Mouse (Mus musculus) lung, adult 2 months (tissue): ENCODE measurements at regions not wholly inside any gene's neighbourhood (a gene's known extent, or its start where the extent isn't known, plus 50 kb on each side); places are given as distances from the start of the nearest gene placed in this dataset.
"Not testable (repeated sequence)": the region's sequence is repeated elsewhere in the genome, so short reads cannot be mapped to it uniquely, and the experiment has no call there.

Experiments used
- DNase-seq: peaks from one replicate; pipeline ENCODE4 v3.0.0; 2022
- H3K4me1 ChIP-seq: fragments of 200-500 bp; 2 replicates; pipeline ENCODE4 v1.6.1; 2011; ENCODE audit warnings: low read length; ENCODE audit not compliant: control insufficient read depth, insufficient read depth
- H3K4me3 ChIP-seq: fragments of 200-500 bp; replicated peaks from 2 replicates; pipeline ENCODE3; 2011; ENCODE audit warnings: low read depth, mild to moderate bottlenecking, control low read depth, low read length; ENCODE audit errors: extremely low read depth
- CTCF ChIP-seq: fragments of 200-500 bp; IDR thresholded peaks from 2 replicates; pipeline ENCODE4 v1.5.1; 2011; ENCODE audit warnings: mild to moderate bottlenecking, low read length, control low read depth; ENCODE audit not compliant: insufficient read depth
- POLR2A ChIP-seq: fragments of 200-500 bp; IDR thresholded peaks from 2 replicates; pipeline ENCODE4 v1.6.1; 2011; ENCODE audit warnings: low read depth, mild to moderate bottlenecking, control low read depth, low read length, borderline replicate concordance; ENCODE audit errors: extremely low read depth
- WGBS: fragments of 180-500 bp; shearing (Covaris S2); methylation state at CpG from one replicate; pipeline ENCODE4 v1.1.7; 2018; 5-methylcytosine and 5-hydroxymethylcytosine counted together

GRCm38 (mm10) chr15:3707089-3708078 lies 124.1 kb upstream of the Ghr start:
- TF ChIP-seq POLR2A (no peak), CTCF (no peak)
- peak; percentile 9 for DNase-seq
- 41% methylated on average over 11 of the region's 11 CpGs for WGBS
- no peak overlapping the region for H3K4me3 ChIP-seq
- no peaks in the 10 kb centered on the region; the same call in 1 of the 2 replicates for H3K4me1 ChIP-seq

GRCm38 (mm10) chr15:3699234-3699814 lies 116.0 kb upstream of the Ghr start:
- H3K4me1 ChIP-seq, result no peaks in the 10 kb centered on the region
- TF ChIP-seq CTCF (no peak), POLR2A (no peak)
- WGBS, result 27% methylated on average over 4 of the region's 4 CpGs
- no peak overlapping the region for H3K4me3 ChIP-seq
- no peak for DNase-seq

- DNase-seq, result no peak
- TF ChIP-seq POLR2A, result no peak
- TF ChIP-seq CTCF, result no peak
- whole genome bisulfite sequencing, result 45% methylated on average over 1 of the region's 1 CpGs
Observed at GRCm38 (mm10) chr15:3685254-3685653, 102.0 kb upstream of the Ghr start.

GRCm38 (mm10) chr15:3677026-3677425 lies 93.7 kb upstream of the Ghr start:
- DNase-seq, H3K4me1 ChIP-seq, H3K4me3 ChIP-seq: not testable (repeated sequence)
- 61% methylated on average over 4 of the region's 4 CpGs for WGBS

More at GRCm38 (mm10) chr15:3685254-3685653, 102.0 kb upstream of the Ghr start:
- H3K4me3 ChIP-seq, result no peak overlapping the region
- H3K4me1 ChIP-seq, result no peaks in the 10 kb centered on the region

GRCm38 (mm10) chr15:3672586-3672985 lies 89.3 kb upstream of the Ghr start:
- WGBS, result 79% methylated on average over 2 of the region's 2 CpGs
- no peak for TF ChIP-seq CTCF
- no peak for TF ChIP-seq POLR2A
- Histone ChIP-seq H3K4me1 (no peaks in the 10 kb centered on the region), H3K4me3 (no peak overlapping the region)
- no peak for DNase-seq

GRCm38 (mm10) chr15:3671169-3671568 lies 87.9 kb upstream of the Ghr start:
- DNase-seq, result no peak
- WGBS, result 52% methylated on average over 3 of the region's 3 CpGs
- no peak overlapping the region for H3K4me3 ChIP-seq
- H3K4me1 ChIP-seq, result no peaks in the 10 kb centered on the region
- TF ChIP-seq POLR2A (no peak), CTCF (no peak)

GRCm38 (mm10) chr15:3669411-3669810 lies 86.1 kb upstream of the Ghr start:
- TF ChIP-seq POLR2A (no peak), CTCF (no peak)
- Histone ChIP-seq H3K4me3 (no peak overlapping the region), H3K4me1 (no peaks in the 10 kb centered on the region)
- no peak for DNase-seq
- 81% methylated on average over 1 of the region's 1 CpGs for WGBS

GRCm38 (mm10) chr15:3668863-3669262 lies 85.6 kb upstream of the Ghr start:
- TF ChIP-seq CTCF (no peak), POLR2A (no peak)
- Histone ChIP-seq H3K4me1 (no peaks in the 10 kb centered on the region), H3K4me3 (no peak overlapping the region)
- no peak for DNase-seq
- WGBS, result 100% methylated on average over 2 of the region's 2 CpGs

- TF ChIP-seq POLR2A, result no peak
- no peak overlapping the region for H3K4me3 ChIP-seq
- DNase-seq, result no peak
- 71% methylated on average over 1 of the region's 1 CpGs for WGBS
- no peaks in the 10 kb centered on the region for H3K4me1 ChIP-seq
Observed at GRCm38 (mm10) chr15:3648741-3649140, 65.4 kb upstream of the Ghr start.

- WGBS, result 55% methylated on average over 5 of the region's 5 CpGs
Observed at GRCm38 (mm10) chr15:3640091-3640490, 56.8 kb upstream of the Ghr start.

More at GRCm38 (mm10) chr15:3640091-3640490, 56.8 kb upstream of the Ghr start:
- H3K4me3 ChIP-seq, result no peak overlapping the region
- DNase-seq, result no peak
- H3K4me1 ChIP-seq, result no peaks in the 10 kb centered on the region
- TF ChIP-seq CTCF, result no peak
- TF ChIP-seq POLR2A, result no peak
